Mouse (Mus musculus): Measurements from ENCODE around the gene Grin1. TPM values are rescaled to one million over a fixed set of nuclear protein-coding genes. Genes with fewer than 3 reads are reported as not detected.

Gene Grin1
- total RNA-seq, 4 experiments from 2014 or later = 366 to 436 (median 415) TPM

DNA sequence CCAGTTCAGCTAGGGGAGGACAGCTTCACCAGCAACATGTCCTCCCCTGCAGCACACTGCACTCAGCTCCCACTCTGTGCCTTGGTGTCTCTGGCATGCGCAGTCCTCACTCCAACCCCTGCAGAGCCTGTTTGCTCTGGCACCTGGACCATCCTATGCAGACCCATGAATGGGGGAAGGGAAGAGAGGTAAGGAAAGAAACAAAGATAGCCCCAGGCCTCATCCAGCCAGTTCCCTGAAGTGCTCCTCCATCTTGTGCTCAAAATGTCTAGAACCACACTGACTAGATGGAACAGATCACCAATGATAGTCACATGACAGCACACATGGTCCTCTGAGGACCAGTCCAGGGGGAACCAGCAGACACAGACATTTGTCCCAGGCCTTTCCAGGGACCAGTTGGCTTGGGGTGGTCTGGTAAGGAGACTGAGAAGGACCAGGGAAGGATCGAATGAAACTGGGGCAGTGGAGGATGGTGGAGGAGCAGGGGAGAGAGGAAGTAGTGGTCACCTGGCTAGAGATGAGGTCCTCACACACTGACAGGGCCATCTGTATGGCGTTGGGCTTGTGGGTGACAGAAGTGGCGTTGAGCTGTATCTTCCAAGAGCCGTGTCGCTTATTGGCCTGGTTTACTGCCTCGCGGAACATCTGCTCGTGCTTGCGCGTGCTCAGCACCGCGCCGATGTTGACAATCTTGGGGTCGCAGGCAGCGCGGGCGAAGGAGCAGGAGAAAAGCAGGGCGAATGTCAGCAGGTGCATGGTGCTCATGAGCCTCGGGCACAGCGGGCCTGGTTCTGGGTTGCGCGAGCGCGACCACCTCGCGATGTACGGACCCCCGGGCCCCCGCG lies 644 bp downstream of the Grin1 start:
- no peak for DNase-seq (ENCODE audit: low spot score in 2 of 2)

DNA sequence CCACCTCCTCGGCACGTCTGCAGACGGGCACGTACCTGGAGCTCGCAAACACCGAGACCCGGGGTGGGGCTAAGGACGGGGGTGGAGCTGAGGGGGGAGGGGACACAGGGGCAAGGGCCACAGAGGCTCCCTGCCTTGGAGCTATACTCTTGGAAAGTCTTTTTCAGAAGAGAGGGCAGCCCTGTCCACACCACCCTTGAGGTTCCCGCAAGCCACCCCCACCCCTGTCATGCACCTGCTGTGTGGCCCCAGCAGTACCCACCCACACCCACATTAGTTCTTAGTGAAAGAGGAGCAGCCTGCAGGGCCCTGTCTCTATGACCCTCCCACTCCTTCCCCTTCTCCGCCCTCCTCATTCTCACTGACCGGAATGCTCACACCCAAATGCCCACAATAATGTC lies 7.5 kb downstream of the Grin1 start:
- DNase-seq (ENCODE audit: low spot score in 2 of 2) = no peak

DNA sequence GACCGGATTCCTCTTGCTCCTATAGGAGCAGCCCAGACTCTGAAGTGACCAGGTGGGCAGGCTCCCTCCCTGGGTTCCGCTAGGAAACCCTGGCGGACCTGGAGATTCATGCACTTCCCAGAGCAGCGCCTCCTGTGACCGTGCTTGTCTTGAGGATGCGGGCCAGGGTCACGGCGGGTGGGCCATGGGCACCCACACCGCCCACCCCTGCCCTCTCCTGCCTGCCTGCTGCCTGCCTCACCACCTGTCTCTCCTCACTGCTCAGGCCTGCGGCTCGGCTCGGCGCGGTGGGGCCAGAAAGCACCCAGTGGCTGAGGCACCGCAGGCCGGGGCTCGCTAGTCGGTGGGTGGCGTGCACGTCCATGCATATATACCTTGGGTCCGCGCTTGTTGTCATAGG lies 8.0 kb downstream of the Grin1 start:
- DNase-seq (ENCODE audit: low spot score in 2 of 2) = no peak

DNA sequence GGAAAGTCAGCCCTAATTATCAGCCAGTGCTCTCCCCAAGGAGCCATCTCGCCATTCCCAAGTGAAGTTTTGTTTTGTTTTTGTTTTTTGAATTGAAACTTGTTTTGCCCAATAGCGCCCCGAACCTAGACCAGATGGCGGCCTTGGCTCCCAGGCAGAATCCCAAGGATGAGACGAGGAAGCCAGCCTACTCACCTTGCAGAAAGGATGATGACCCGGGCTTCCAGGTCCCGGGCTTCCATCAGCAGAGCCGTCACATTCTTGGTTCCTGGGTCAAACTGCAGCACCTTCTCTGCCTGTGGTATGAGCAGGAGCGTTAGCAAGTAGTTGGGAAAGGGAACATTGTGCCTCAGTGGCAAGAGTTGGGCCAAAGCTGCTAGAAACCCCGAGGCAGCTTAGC lies 8.8 kb downstream of the Grin1 start:
- no peak for DNase-seq (ENCODE audit: low spot score in 2 of 2)

DNA sequence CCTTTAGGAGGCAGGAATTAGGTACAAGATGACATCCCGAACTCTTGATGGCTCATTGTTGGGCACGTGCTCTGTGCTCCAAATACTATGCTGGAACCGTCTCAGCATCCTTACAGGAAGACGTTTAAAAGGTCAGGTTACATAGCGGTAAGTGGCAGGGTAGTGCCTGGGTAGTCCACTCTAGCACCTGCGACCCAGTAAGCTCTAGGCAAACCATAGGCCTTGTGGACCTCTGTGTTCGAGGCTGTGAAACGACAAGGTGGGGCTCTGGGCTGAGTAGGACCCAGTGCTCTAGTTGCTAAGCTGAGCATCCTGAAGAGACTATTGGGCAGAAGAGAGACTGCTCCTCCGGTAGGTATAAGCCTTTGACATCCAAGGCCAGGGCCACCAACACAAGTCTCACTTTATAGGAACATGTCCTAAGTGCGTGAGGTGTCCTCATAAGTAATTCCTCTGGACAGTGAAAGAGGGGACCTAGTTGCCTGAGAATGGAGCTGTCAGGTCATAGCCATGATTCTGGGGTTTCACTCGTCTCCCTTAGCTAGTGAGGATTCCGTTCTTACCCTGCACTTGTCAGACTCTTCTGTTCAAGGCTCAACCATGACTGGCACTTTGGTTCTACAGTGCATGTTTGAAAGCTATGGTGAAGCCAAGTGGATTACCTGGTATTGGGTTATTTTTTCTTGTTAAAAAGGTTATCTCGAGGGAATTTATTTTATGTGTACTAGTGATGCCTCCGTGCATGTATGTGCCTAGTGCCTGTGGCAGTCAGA lies 13.2 kb downstream of the Grin1 start:
- no peak for DNase-seq (ENCODE audit: low spot score in 2 of 2)

DNA sequence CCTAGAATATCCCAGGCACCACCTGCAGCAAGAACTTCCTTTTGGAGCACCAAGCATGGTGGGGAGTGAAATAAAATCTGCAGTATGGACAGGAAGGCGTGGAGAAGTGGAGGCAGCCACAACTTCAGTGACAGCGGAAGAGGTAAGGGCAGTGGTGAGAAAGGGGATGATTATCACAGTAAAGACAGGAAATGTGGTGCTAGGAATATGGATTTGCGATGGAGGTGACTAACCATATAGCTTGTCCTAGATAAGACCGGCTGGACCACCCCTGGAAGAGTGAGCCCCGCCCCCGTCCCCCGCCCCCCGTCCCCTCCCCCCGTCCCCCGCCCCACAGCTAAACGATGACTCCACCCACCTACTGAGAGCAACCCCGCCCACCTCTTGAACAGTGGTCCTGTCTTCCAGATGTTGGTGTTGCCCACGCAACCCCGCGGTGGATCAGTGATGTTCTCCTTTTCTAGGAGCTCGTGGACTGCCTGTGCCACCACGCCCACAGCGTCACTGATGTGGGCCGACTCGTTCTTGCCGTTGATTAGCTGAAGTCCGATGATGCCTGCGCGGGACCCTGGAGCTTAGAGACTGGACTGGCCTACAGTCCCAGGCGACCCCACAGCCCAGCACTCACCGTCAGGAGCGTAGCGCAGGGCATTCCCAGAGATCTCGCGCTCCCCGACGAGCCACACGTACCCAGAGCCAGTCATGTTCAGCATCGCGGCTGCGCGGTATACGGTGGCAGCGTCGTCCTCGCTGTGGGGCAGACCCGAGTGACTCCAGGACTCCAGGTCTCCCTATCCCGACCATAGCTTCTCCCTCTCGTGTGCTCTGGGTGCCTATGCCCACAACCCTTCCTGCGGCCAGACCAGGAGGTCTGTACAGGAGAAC lies 14.1 kb downstream of the Grin1 start:
- DNase-seq (ENCODE audit: low spot score in 2 of 2) = peak in 1 of 2 experiments; percentile 36

DNA sequence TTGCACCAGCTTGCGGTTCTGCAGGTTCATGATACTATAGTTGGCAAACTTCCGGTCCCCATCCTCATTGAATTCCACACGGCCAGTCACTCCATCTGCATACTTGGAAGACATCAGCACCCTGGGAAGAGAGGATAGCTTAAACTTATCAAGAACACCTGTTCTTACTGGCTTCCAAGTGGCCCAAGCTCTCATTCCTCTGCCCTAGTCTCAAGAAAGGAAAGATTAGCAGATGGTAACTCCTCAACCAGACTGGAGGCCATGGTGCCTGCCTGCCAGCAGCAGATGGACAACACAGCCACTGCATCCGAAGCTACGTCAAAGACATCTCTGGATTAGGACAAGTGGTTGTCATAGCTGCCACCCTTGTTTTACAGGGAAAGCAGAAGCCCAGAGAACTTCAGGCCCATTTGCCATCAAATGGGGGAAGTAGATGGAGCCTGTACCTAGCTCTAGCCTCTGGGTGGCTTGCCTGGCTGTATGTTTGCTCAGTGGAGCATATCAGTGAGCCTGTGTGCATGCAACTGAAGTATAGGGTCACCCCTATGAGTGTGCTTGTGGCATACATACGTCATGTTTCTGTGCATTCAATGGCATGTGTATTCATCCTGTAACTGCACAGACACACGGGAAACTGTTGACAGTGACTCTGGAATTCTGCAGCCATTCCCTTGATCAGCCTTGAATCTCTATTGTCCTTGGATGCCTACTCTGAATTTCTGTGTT lies 14.9 kb downstream of the Grin1 start:
- DNase-seq (ENCODE audit: low spot score in 2 of 2) = no peak

DNA sequence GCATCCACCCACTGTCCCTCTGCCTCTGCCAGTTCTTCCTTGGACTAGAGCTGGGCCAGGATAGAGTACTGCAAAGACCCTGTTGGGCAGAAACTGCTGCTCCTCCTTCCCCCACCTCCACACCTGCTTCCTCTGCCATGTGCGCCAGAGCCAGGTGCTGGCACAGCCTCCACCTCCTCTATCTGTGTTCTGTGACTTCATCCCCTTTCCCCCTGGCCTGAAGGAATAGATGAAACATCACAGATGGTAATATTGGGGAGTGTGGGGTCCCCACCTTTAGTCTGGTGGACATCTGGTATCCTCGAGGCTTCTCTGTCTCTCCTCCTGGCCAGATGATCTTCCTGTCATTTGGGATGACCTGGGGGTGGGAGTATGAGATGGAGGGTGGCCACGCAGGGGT lies 15.5 kb downstream of the Grin1 start:
- DNase-seq (ENCODE audit: low spot score in 2 of 2) = no peak

DNA sequence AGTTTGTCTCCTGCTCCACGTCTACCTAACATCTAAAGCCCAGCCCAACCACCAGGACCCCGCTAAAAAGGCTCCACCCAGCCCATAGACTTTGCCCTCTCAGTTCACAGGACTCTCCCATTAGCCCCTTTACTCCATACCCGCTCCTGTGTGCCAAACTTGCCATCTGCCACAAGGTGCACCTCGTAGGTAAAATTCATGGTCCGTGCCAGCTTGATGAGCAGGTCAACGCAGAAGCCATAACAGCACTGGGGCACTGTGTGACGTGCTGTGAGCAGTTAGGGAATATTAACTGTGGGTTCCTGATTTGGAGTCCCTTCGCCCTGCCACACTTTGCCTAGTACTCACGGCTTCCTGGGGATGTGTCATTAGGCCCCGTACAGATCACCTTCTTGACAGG lies 20.9 kb downstream of the Grin1 start:
- no peak for DNase-seq (ENCODE audit: low spot score in 2 of 2)

DNA sequence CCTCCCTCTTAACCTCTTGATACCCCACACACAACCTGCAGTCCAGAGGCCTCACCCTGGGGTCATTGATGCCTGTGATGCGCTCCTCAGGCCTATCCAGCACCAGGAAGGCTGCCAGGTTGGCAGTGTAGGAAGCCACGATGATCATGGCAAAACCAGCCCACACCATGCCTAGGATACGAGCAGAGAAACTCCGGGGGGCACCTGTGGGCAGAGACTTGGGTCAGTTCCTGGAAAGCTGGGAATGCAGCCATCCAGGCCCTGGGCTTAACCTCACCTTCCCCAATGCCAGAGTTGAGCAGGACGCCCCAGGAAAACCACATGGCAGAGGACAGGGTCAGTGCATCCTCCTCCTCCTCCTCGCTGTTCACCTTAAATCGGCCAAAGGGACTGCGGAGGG lies 21.9 kb downstream of the Grin1 start:
- DNase-seq (ENCODE audit: low spot score in 2 of 2) = no peak

DNA sequence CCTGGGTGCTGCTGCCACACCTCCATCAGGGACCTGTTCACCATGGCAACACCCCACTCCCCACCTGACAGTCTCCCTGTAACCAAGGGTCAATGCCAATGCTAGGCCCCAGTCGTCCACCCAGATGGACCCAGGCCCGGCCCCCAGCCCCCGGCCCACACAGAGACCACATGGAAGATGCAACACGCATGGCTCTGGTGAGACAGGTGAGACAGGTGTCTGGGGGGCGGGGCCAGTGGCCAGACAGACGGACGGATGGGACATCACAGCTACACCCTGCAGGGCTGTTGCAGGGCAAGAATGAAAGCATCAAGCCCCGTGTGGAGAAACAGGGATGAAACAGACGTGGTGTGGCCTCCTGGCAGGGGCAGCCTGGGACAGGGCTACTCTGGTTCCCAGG lies 25.3 kb downstream of the Grin1 start:
- no peak for DNase-seq (ENCODE audit: low spot score in 2 of 2)

DNA sequence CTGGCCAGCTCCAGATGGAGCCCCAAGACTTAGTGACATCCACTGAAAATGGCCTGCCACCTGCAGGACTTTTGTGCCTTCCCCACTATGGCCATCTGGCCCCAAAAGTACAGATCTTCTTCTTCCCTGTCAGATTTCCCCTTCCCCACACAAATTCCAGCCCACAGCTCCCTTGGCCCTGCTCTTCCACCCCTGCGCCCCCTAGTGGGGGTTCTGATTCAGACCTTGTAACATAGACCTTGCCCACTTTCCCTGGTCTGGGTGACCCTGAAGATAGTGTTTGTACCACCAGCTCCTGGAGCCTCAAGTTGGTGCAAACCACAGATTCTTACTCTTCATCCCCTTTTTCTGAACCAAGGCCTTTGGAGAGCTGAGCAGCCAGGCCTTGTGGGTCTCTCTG lies 26.1 kb downstream of the Grin1 start:
- DNase-seq (ENCODE audit: low spot score in 2 of 2) = peak in 1 of 2 experiments; percentile 66

DNA sequence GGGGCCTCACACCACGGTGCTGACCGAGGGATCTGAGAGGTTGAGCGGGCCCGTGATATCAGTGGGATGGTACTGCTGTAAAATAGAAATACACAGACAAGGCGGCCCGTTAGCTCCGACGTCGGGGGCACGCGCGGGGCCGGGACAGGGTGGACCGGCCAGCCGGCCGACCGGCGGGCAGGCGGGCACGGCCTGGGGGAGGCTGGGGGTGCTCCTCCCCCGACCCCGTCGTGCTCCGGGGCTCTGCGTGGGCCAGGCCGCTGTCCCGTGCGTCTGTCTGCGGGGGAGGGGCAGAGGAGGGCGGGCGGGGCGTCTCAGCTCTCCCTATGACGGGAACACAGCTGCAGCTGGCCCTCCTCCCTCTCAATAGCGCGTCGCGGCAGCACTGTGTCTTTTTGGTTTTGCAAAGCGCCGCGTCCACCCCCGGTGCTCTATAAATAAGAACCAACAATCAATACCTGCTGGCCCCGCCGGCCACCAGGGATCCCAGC lies 26.9 kb downstream of the Grin1 start:
- peak in 1 of 2 experiments; percentile 38 for DNase-seq (ENCODE audit: low spot score in 2 of 2)

DNA sequence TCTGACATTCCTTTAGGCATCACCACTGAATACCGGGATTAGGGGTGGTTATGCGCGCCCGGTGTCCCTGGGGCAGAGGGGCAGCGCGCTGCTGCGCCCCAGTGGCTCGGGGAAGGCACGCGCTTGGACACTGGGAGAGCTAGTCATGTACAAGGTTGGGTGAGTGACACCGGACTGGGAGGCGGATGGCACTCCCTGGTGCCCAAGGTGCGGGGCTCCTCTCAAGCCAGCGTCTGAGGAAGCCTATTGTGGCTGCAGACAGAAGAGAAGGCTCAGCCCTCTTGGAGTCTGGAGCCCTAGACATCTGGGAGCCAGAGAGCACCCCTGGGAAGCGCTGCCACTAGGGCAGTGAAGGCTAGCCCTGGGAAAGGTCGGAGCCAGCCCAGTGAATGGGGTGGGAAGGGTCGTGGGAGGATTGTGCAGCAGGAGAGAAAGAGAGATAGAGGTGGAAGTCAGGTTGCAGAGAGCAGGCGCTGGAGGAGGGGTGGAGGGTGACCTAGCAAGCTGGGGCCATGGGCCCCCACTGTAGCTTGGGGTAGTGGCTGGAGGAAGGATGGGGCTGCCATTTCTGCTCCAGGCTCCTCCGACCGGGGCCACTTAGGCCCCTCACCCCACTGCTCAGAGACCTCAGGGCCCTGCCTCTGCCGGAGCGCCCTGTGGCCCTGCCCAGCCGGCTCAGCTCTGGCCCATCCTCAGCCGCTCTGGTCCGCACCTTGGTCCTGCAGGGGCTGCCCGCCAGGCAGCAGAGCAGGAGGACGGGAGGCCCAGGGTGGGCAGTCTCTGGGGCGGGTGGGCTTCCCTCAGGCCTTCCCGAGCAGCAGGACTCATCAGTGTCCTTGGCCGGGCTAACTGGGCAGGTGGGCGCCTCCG lies 27.6 kb downstream of the Grin1 start:
- no peak for DNase-seq (ENCODE audit: low spot score in 2 of 2)

DNA sequence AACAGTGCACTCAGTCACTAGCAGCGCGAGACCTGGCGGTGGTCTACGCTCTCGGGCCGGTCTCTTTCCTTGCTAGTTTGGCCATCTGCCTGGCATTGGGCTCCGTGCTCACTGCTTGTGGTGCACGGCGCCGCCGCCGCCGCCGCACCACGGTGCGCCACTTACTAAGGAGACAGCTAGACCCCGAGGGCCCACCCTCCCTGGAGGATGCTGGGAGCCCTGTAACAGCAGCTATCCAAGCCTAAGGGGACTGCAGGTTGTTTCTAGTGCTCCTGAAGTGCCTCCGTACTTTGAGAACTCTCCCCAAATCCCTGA lies 28.2 kb downstream of the Grin1 start:
- DNase-seq (ENCODE audit: low spot score in 2 of 2) = peak in 1 of 2 experiments; percentile 58

DNA sequence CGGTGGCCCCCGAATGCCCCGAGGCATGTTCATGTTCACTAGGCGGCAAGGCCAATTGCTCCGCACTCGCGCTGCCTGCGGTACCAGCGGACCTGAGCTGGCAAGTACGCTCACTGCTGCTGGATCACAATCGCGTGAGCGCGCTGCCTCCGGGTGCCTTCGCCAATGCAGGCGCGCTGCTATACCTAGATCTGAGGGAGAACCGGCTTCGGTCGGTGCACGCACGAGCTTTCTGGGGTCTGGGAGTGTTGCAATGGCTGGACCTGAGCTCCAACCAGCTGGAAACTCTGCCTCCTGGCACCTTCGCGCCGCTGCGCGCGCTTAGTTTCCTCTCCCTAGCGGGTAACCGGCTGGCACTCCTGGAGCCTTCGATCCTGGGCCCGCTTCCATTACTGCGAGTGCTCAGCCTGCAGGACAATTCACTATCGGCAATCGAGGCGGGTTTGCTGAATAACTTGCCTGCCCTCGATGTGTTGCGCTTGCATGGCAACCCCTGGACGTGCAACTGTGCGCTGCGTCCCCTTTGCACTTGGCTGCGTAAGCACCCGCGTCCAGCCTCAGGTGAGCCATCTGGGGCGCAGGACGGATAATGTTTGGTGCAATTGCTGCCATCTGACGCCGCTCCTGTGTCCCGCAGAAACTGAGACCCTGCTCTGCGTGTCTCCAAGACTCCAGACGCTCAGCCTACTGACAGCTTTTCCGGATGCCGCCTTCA lies 28.7 kb downstream of the Grin1 start:
- DNase-seq (ENCODE audit: low spot score in 2 of 2) = peak in 1 of 2 experiments; percentile 74

DNA sequence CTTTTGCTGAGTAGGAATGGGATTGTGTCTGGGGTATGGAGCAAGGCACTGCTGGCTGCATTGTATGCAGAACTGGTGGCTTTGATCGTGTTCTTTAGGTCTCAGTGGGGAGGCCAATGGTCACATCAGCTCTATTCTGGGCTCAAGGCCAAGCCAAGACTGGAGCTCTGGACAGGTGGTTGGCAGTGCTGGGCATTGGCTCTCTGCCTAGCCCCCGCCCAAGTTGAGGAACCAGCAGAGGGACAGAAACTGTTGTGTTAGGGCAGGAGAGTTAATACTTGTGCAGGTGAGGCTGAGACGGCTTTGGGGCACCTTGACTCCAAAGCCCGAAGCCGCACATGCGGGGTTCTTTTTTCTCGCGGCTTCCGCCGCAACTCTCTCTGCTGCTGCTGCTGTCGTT lies 29.3 kb downstream of the Grin1 start, which contains the start of gene Lrrc26:
Gene Lrrc26 (plus strand): TSS at position 265 of the 400 bp plus-strand sequence.
- DNase-seq (ENCODE audit: low spot score in 2 of 2) = no peak

DNA sequence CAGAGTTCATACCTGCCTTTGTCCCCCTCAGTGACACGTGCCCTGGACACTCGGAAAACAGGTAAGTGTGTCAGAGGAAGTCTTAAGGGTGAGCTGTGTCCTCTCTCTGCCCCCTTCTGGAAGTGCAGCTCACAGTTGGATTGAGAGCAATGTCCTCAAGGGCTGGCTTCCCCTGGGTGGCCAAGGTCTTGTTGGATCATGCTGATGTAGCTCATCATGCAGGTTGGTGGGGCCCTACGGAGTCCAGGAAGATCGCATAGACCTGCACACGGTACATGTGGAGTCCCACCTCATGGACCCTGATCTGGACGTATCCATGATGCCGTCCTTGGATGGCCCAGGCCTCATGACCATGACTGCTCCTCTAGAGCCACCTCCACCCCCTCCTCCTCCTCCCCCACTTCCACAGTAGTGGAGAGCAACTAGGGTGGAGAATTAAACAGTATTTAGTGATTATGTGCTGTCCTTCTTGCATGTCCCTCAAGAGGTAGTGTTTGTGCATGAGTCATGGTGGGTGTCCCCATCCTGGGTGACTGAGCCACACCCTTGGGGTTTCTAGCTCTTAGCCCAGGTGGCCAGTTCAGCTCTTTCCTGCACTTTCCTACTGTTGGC lies 30.1 kb downstream of the Grin1 start:
- DNase-seq (ENCODE audit: low spot score in 2 of 2) = no peak
